Mouse (Mus musculus): ENCODE data around the gene Traf3.

Traf3 gene

GRCm38 (mm10) chr12:111309931-111310330, 143.8 kb downstream of the Traf3 start:
- WGBS, result 76% methylated on average over 14 of the region's 14 CpGs

- WGBS, result 92% methylated on average over 10 of the region's 10 CpGs
Measured at GRCm38 (mm10) chr12:111311775-111312174, 145.6 kb downstream of the Traf3 start.

- WGBS, result 92% methylated on average over 7 of the region's 7 CpGs
Measured at GRCm38 (mm10) chr12:111314273-111314672, 148.1 kb downstream of the Traf3 start.

All from cerebral cortex, adult 2 months (tissue).